Mouse (Mus musculus): Measurements from ENCODE around the gene Ucp1. TPM values are rescaled to one million over a fixed set of nuclear protein-coding genes. Genes with fewer than 3 reads are reported as not detected.
A peak's percentile ranks its signal among the peaks of the same experiment; 100 is the strongest.

Ucp1 gene
- not detected in 2 replicates for polyA plus RNA-seq (2014; fragmentation: Nextera tagmentation; extraction: Ambion mirVana)

DNA sequence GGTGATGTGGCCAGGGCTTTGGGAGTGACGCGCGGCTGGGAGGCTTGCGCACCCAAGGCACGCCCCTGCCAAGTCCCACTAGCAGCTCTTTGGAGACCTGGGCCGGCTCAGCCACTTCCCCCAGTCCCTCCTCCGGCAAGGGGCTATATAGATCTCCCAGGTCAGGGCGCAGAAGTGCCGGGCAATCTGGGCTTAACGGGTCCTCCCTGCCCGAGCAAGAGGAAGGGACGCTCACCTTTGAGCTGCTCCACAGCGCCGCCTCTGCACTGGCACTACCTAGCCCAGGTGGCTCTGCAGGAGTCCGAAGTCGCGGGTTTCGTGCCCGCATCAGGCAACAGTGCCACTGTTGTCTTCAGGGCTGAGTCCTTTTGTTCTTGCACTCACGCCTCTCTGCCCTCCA, at the start of gene Ucp1:
Gene Ucp1 (plus strand): TSS at position 177 of the 400 bp plus-strand sequence.
- H3K4me2 ChIP-seq = peak within 1 kb of the TSS; percentile 36
- no peak for DNase-seq (ENCODE audit: low spot score)
- WGBS = 3% methylated on average over 20 of the region's 20 CpGs

GRCm38 (mm10) chr8:83244151-83244550, 46.0 kb upstream of the Ucp1 start:
- WGBS = 74% methylated on average over 7 of the region's 7 CpGs
- Histone ChIP-seq H3K27me3 (replicated peaks; ENCODE audit: control insufficient read depth, insufficient read depth, low read length) (no peaks in the 10 kb centered on the region), H3K36me3 (ENCODE audit: control insufficient read depth, insufficient read depth, low read length) (no peaks in the 10 kb centered on the region), H3K27ac (ENCODE audit: low read depth, low read length) (no peak overlapping the region), H3K4me2 (no peak overlapping the region), H3K9ac (ENCODE audit: low read depth, low read length) (no peak overlapping the region), H3K4me1 (replicated peaks; ENCODE audit: control insufficient read depth, insufficient read depth, low read length) (no peaks in the 10 kb centered on the region), H3K9me3 (ENCODE audit: control insufficient read depth, low read length) (no peaks in the 10 kb centered on the region), H3K4me3 (ENCODE audit: low read depth, low read length) (no peak overlapping the region)
- DNase-seq (ENCODE audit: low spot score) (no peak), ATAC-seq (replicated peaks; ENCODE audit: low FRiP score) (no peak)

More for the DNA sequence above, at the start of gene Ucp1:
- H3K9me3 ChIP-seq (ENCODE audit: control insufficient read depth, low read length) = no peaks in the 10 kb centered on the region
- no peak within 1 kb of the TSS for H3K27ac ChIP-seq (ENCODE audit: low read depth, low read length)
- peak within 1 kb of the TSS; percentile 10; the same call in 1 of the 2 replicates for H3K4me3 ChIP-seq (ENCODE audit: low read depth, low read length)
- peaks cover 3% of the 10 kb centered on the region; the same call in 1 of the 2 replicates for H3K4me1 ChIP-seq (replicated peaks; ENCODE audit: control insufficient read depth, insufficient read depth, low read length)
- no peaks in the 10 kb centered on the region for H3K36me3 ChIP-seq (ENCODE audit: control insufficient read depth, insufficient read depth, low read length)
- H3K9ac ChIP-seq (ENCODE audit: low read depth, low read length) = no peak within 1 kb of the TSS
- no peak for ATAC-seq (replicated peaks; ENCODE audit: low FRiP score)
- H3K27me3 ChIP-seq (replicated peaks; ENCODE audit: control insufficient read depth, insufficient read depth, low read length) = peaks cover 21% of the 10 kb centered on the region

DNA sequence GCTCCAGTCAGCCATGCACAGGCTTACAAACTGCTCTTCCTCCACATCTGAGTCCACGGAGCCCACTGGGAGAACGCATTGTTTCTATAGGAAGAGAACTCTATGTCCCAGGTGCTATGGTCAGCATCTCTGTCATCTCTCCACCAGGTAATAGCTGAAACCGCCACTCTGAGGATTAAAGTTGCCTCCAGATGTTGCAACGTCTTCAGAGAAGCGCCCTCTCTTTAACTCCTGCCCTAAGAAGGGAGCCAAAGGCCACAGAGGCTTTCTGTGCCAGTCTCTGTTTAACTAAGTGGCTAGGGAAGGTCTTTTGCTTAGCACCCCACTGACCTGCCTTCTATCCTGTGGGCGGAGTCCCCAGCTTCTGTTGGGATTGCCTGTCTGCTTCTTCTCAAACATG, 39.3 kb upstream of the Ucp1 start:
- H3K36me3 ChIP-seq (ENCODE audit: control insufficient read depth, insufficient read depth, low read length) = no peaks in the 10 kb centered on the region
- H3K4me3 ChIP-seq (ENCODE audit: low read depth, low read length) = no peak overlapping the region
- no peaks in the 10 kb centered on the region for H3K9me3 ChIP-seq (ENCODE audit: control insufficient read depth, low read length)
- WGBS = 86% methylated on average over 6 of the region's 6 CpGs
- H3K27me3 ChIP-seq (replicated peaks; ENCODE audit: control insufficient read depth, insufficient read depth, low read length) = no peaks in the 10 kb centered on the region
- H3K4me1 ChIP-seq (replicated peaks; ENCODE audit: control insufficient read depth, insufficient read depth, low read length) = no peaks in the 10 kb centered on the region
- no peak for DNase-seq (ENCODE audit: low spot score)
- no peak overlapping the region for H3K9ac ChIP-seq (ENCODE audit: low read depth, low read length)
- ATAC-seq (replicated peaks; ENCODE audit: low FRiP score) = no peak
- H3K27ac ChIP-seq (ENCODE audit: low read depth, low read length) = no peak overlapping the region
- no peak overlapping the region for H3K4me2 ChIP-seq

GRCm38 (mm10) chr8:83251362-83252246, 38.5 kb upstream of the Ucp1 start:
- Histone ChIP-seq H3K4me2 (no peak overlapping the region), H3K27ac (ENCODE audit: low read depth, low read length) (no peak overlapping the region), H3K9ac (ENCODE audit: low read depth, low read length) (no peak overlapping the region), H3K36me3 (ENCODE audit: control insufficient read depth, insufficient read depth, low read length) (no peaks in the 10 kb centered on the region), H3K4me1 (replicated peaks; ENCODE audit: control insufficient read depth, insufficient read depth, low read length) (no peaks in the 10 kb centered on the region), H3K27me3 (replicated peaks; ENCODE audit: control insufficient read depth, insufficient read depth, low read length) (no peaks in the 10 kb centered on the region), H3K9me3 (ENCODE audit: control insufficient read depth, low read length) (no peaks in the 10 kb centered on the region), H3K4me3 (ENCODE audit: low read depth, low read length) (no peak overlapping the region)
- DNase-seq (ENCODE audit: low spot score) = no peak
- no peak for ATAC-seq (replicated peaks; ENCODE audit: low FRiP score)
- WGBS = 85% methylated on average over 14 of the region's 14 CpGs

DNA sequence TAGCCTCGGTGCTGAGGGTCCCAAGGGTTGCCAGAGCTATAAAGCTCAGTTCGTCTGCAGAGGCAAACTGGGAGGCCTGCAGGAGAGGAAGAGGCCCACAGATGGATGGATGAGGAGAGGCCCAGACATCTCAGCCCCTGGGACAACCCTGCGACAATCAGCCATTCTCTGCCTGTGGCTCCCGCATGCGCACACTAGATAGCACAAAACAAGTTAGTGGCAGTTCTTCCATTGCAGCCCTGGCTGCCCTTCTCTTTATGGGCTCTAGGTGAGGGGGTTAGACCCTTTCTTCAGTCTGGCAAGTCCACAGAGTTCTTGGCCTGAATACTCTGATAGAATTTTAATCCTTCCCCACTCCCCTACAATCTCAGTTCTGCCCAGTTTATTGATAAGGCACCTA, 37.4 kb upstream of the Ucp1 start:
- Histone ChIP-seq H3K27ac (ENCODE audit: low read depth, low read length) (no peak overlapping the region), H3K27me3 (replicated peaks; ENCODE audit: control insufficient read depth, insufficient read depth, low read length) (no peaks in the 10 kb centered on the region), H3K9me3 (ENCODE audit: control insufficient read depth, low read length) (no peaks in the 10 kb centered on the region), H3K4me1 (replicated peaks; ENCODE audit: control insufficient read depth, insufficient read depth, low read length) (no peaks in the 10 kb centered on the region), H3K36me3 (ENCODE audit: control insufficient read depth, insufficient read depth, low read length) (no peaks in the 10 kb centered on the region), H3K4me2 (no peak overlapping the region), H3K4me3 (ENCODE audit: low read depth, low read length) (no peak overlapping the region), H3K9ac (ENCODE audit: low read depth, low read length) (no peak overlapping the region)
- 65% methylated on average over 5 of the region's 5 CpGs for WGBS
- no peak for ATAC-seq (replicated peaks; ENCODE audit: low FRiP score)
- no peak for DNase-seq (ENCODE audit: low spot score)

DNA sequence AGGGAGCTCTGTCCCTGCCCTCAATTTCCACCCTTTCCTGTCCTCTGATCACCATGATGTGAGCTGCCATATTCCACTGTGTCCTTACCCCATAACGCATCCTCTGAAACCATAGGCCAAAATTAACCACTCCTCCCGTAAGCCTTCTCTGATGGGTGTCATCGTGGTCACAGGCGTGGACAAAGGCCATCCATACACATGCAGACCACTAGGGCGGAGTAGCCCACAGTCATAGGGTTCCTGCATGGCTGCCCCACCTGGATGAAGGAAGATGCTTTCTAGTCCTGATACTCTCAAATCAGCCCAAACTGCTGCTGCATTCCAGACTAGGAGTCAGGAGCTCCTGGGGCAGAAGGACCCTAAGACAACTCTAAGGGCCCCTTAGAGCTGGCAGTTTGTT, 32.5 kb upstream of the Ucp1 start:
- H3K9ac ChIP-seq (ENCODE audit: low read depth, low read length) = no peak overlapping the region
- H3K4me3 ChIP-seq (ENCODE audit: low read depth, low read length) = no peak overlapping the region
- H3K4me1 ChIP-seq (replicated peaks; ENCODE audit: control insufficient read depth, insufficient read depth, low read length) = no peaks in the 10 kb centered on the region
- no peaks in the 10 kb centered on the region for H3K27me3 ChIP-seq (replicated peaks; ENCODE audit: control insufficient read depth, insufficient read depth, low read length)
- no peak overlapping the region for H3K27ac ChIP-seq (ENCODE audit: low read depth, low read length)
- DNase-seq (ENCODE audit: low spot score) = no peak
- ATAC-seq (replicated peaks; ENCODE audit: low FRiP score) = no peak
- no peak overlapping the region for H3K4me2 ChIP-seq
- no peaks in the 10 kb centered on the region for H3K9me3 ChIP-seq (ENCODE audit: control insufficient read depth, low read length)
- 85% methylated on average over 5 of the region's 5 CpGs for WGBS
- no peaks in the 10 kb centered on the region for H3K36me3 ChIP-seq (ENCODE audit: control insufficient read depth, insufficient read depth, low read length)

- H3K9ac ChIP-seq (ENCODE audit: low read depth, low read length) = no peak overlapping the region
- no peak overlapping the region for H3K4me2 ChIP-seq
- no peaks in the 10 kb centered on the region for H3K27me3 ChIP-seq (replicated peaks; ENCODE audit: control insufficient read depth, insufficient read depth, low read length)
- 68% methylated on average over 16 of the region's 16 CpGs for WGBS
- H3K36me3 ChIP-seq (ENCODE audit: control insufficient read depth, insufficient read depth, low read length) = no peaks in the 10 kb centered on the region
- no peak overlapping the region for H3K27ac ChIP-seq (ENCODE audit: low read depth, low read length)
- no peak overlapping the region for H3K4me3 ChIP-seq (ENCODE audit: low read depth, low read length)
- no peaks in the 10 kb centered on the region for H3K9me3 ChIP-seq (ENCODE audit: control insufficient read depth, low read length)
- ATAC-seq (replicated peaks; ENCODE audit: low FRiP score) = peak; percentile 83
- DNase-seq (ENCODE audit: low spot score) = peak; percentile 53
- no peaks in the 10 kb centered on the region for H3K4me1 ChIP-seq (replicated peaks; ENCODE audit: control insufficient read depth, insufficient read depth, low read length)
Observed at GRCm38 (mm10) chr8:83260418-83261215, 29.5 kb upstream of the Ucp1 start.

- no peaks in the 10 kb centered on the region for H3K36me3 ChIP-seq (ENCODE audit: control insufficient read depth, insufficient read depth, low read length)
- ATAC-seq (replicated peaks; ENCODE audit: low FRiP score) (no peak), DNase-seq (ENCODE audit: low spot score) (no peak)
- H3K4me1 ChIP-seq (replicated peaks; ENCODE audit: control insufficient read depth, insufficient read depth, low read length) = no peaks in the 10 kb centered on the region
- H3K27me3 ChIP-seq (replicated peaks; ENCODE audit: control insufficient read depth, insufficient read depth, low read length) = no peaks in the 10 kb centered on the region
- no peak overlapping the region for H3K9ac ChIP-seq (ENCODE audit: low read depth, low read length)
- WGBS = 93% methylated on average over 14 of the region's 14 CpGs
- H3K4me2 ChIP-seq = no peak overlapping the region
- no peak overlapping the region for H3K27ac ChIP-seq (ENCODE audit: low read depth, low read length)
- H3K9me3 ChIP-seq (ENCODE audit: control insufficient read depth, low read length) = no peaks in the 10 kb centered on the region
- no peak overlapping the region for H3K4me3 ChIP-seq (ENCODE audit: low read depth, low read length)
Observed at GRCm38 (mm10) chr8:83271172-83271571, 19.0 kb upstream of the Ucp1 start.
